8 mouse cellular contexts compared by ENCODE assay signal in genomic region chr11:3288521-3289301, GRCm38 (mm10). TPM values are rescaled to one million over a fixed set of nuclear protein-coding genes. Genes with fewer than 3 reads are reported as not detected.
DNase-seq lines count a peak whose midpoint lies in the region; ATAC-seq and TF ChIP-seq lines count a peak whose summit lies in the region.

Patz1 (plus strand) TSS chr11:3288874.

- no peak for TF ChIP-seq CTCF in ES-Bruce4 (IDR thresholded peaks at IDR 0.05; ENCODE audit: low read depth, low read length)
- TF ChIP-seq CTCF in bone marrow, adult 2 months (IDR thresholded peaks at IDR 0.05; ENCODE audit: control insufficient read depth, insufficient read depth, low read length), result 0 out of 2 replicates have a peak, but pooled peaks have one; percentile 4
- no peak for TF ChIP-seq CTCF in liver, adult 2 months (IDR thresholded peaks at IDR 0.05; ENCODE audit: low read depth, low read length)

- H3K4me1 ChIP-seq in ES-Bruce4 (ENCODE audit: control insufficient read depth, insufficient read depth, low read length), result no peaks in the 10 kb centered on the region
- H3K4me1 ChIP-seq in bone marrow, adult 2 months (ENCODE audit: control insufficient read depth, insufficient read depth, low read length), result no peaks in the 10 kb centered on the region; the same call in 1 of the 2 replicates
- H3K4me1 ChIP-seq in heart, embryonic 14.5 days (ENCODE audit: control insufficient read depth in 2 of 2, insufficient read depth in 2 of 2, low read length in 2 of 2), result peaks cover 14 to 20% of the 10 kb centered on the region in 2 experiments
- peaks cover 20% of the 10 kb centered on the region for H3K4me1 ChIP-seq in kidney, embryonic 16.5 days (ENCODE audit: insufficient read depth, low read length)
- peaks cover 2% of the 10 kb centered on the region for H3K4me1 ChIP-seq in liver, adult 2 months (ENCODE audit: control insufficient read depth, insufficient read depth, low read length)
- H3K4me1 ChIP-seq in stomach, embryonic 16.5 days (ENCODE audit: control insufficient read depth, insufficient read depth, low read length), result peaks cover 28% of the 10 kb centered on the region

- 0 out of 2 replicates have a peak, but pooled peaks have one; percentile 21 for ATAC-seq in erythroblast, adult 5-6 weeks (replicated peaks; ENCODE audit: low FRiP score, poor library complexity, severe bottlenecking)
- ATAC-seq in heart, embryonic 14.5 days (ENCODE audit: insufficient number of reproducible peaks, insufficient read depth, low FRiP score, low read depth), result peak; percentile 20
- ATAC-seq in kidney, embryonic 16.5 days (ENCODE audit: low FRiP score, low TSS enrichment), result peak; percentile 32
- no peak for ATAC-seq in monocyte, adult 5-6 weeks (replicated peaks; ENCODE audit: insufficient number of reproducible peaks, low FRiP score, low TSS enrichment, poor library complexity, severe bottlenecking)
- ATAC-seq in stomach, embryonic 16.5 days (ENCODE audit: insufficient read depth, low FRiP score), result peak; percentile 14; the same call in 1 of the 2 replicates

- under 1% methylated on average over 41 of the region's 41 CpGs for WGBS in bone marrow, adult 2 months
- under 1% methylated on average over 41 of the region's 41 CpGs for WGBS in heart, embryonic 14.5 days
- WGBS in kidney, embryonic 16.5 days, result under 1% methylated on average over 41 of the region's 41 CpGs
- WGBS in liver, adult 2 months, result 2% methylated on average over 41 of the region's 41 CpGs
- under 1% methylated on average over 41 of the region's 41 CpGs for WGBS in stomach, embryonic 16.5 days

- no peak for TF ChIP-seq POLR2A in ES-Bruce4 (IDR thresholded peaks at IDR 0.05; ENCODE audit: insufficient read depth, low read length)
- TF ChIP-seq POLR2A in bone marrow, adult 2 months (IDR thresholded peaks at IDR 0.05; ENCODE audit: borderline replicate concordance, control insufficient read depth, low read depth, low read length), result peak; percentile 74; the same call in 1 of the 2 replicates
- TF ChIP-seq POLR2A in liver, adult 2 months (IDR thresholded peaks at IDR 0.05; ENCODE audit: extremely low read depth, insufficient read depth, low read length), result 0 out of 2 replicates have a peak, but pooled peaks have one; percentile 12

- H3K79me2 ChIP-seq in liver, adult 2 months (ENCODE audit: control insufficient read depth, insufficient read depth, low read length), result peaks cover 3% of the 10 kb centered on the region; the same call in 1 of the 2 replicates

- H3K9me3 ChIP-seq in ES-Bruce4 (replicated peaks; ENCODE audit: control insufficient read depth, insufficient read depth, low read length, poor library complexity, severe bottlenecking), result no peaks in the 10 kb centered on the region; the same call in 1 of the 2 replicates
- H3K9me3 ChIP-seq in heart, embryonic 14.5 days (ENCODE audit: control insufficient read depth, low read length), result no peaks in the 10 kb centered on the region
- no peaks in the 10 kb centered on the region for H3K9me3 ChIP-seq in kidney, embryonic 16.5 days (ENCODE audit: low read length)
- no peaks in the 10 kb centered on the region for H3K9me3 ChIP-seq in stomach, embryonic 16.5 days (replicated peaks; ENCODE audit: control insufficient read depth, low read length)

- no peaks in the 10 kb centered on the region for H3K27me3 ChIP-seq in ES-Bruce4 (ENCODE audit: control insufficient read depth, insufficient read depth, low read length, poor library complexity, severe bottlenecking)
- H3K27me3 ChIP-seq in heart, embryonic 14.5 days (ENCODE audit: control insufficient read depth, insufficient read depth, low read length), result no peaks in the 10 kb centered on the region
- H3K27me3 ChIP-seq in kidney, embryonic 16.5 days (ENCODE audit: insufficient read depth, low read length), result no peaks in the 10 kb centered on the region
- H3K27me3 ChIP-seq in liver, adult 2 months (ENCODE audit: control insufficient read depth, insufficient read depth, low read length), result no peaks in the 10 kb centered on the region
- H3K27me3 ChIP-seq in stomach, embryonic 16.5 days (ENCODE audit: control insufficient read depth, insufficient read depth, low read length), result no peaks in the 10 kb centered on the region

- peaks cover 3% of the 10 kb centered on the region for H3K36me3 ChIP-seq in ES-Bruce4 (ENCODE audit: control insufficient read depth, insufficient read depth, low read length, poor library complexity, severe bottlenecking)
- peaks cover 10% of the 10 kb centered on the region for H3K36me3 ChIP-seq in heart, embryonic 14.5 days (ENCODE audit: control insufficient read depth, insufficient read depth, low read length)
- peaks cover 12% of the 10 kb centered on the region for H3K36me3 ChIP-seq in kidney, embryonic 16.5 days (ENCODE audit: insufficient read depth, low read length)
- H3K36me3 ChIP-seq in liver, adult 2 months (ENCODE audit: control insufficient read depth, insufficient read depth, low read length), result no peaks in the 10 kb centered on the region; the same call in 1 of the 2 replicates
- H3K36me3 ChIP-seq in stomach, embryonic 16.5 days (ENCODE audit: control insufficient read depth, insufficient read depth, low read length), result no peaks in the 10 kb centered on the region

- peak within 1 kb of the TSS; percentile 82 for H3K4me3 ChIP-seq in ES-Bruce4 (ENCODE audit: low read depth, low read length)
- peak within 1 kb of the TSS; percentile 88 for H3K4me3 ChIP-seq in bone marrow, adult 2 months (replicated peaks; ENCODE audit: control insufficient read depth, low read depth, low read length)
- H3K4me3 ChIP-seq in heart, embryonic 14.5 days (ENCODE audit: control insufficient read depth in 1 of 2, insufficient read depth in 1 of 2, low read depth in 1 of 2, low read length in 2 of 2), result peak within 1 kb of the TSS; percentile 67 to 86
- H3K4me3 ChIP-seq in kidney, embryonic 16.5 days (ENCODE audit: low read length), result peak within 1 kb of the TSS; percentile 75
- H3K4me3 ChIP-seq in liver, adult 2 months (ENCODE audit: insufficient read depth, low read depth, low read length), result peak within 1 kb of the TSS; percentile 97
- H3K4me3 ChIP-seq in stomach, embryonic 16.5 days (replicated peaks; ENCODE audit: low read length), result peak within 1 kb of the TSS; percentile 85

- no peak for TF ChIP-seq EP300 in ES-Bruce4 (IDR thresholded peaks at IDR 0.05; ENCODE audit: insufficient read depth, low read depth, low read length)

- H3K27ac ChIP-seq in ES-Bruce4 (ENCODE audit: insufficient read depth, low read length), result peak within 1 kb of the TSS; percentile 84
- H3K27ac ChIP-seq in bone marrow, adult 2 months (ENCODE audit: control insufficient read depth, insufficient read depth, low read depth, low read length, poor library complexity), result peak within 1 kb of the TSS; percentile 98
- H3K27ac ChIP-seq in heart, embryonic 14.5 days (replicated peaks in 1 of 2; ENCODE audit: control insufficient read depth in 1 of 2, insufficient read depth in 1 of 2, low read depth in 2 of 2, low read length in 2 of 2), result peak within 1 kb of the TSS; percentile 99 to 100
- peak within 1 kb of the TSS; percentile 100 for H3K27ac ChIP-seq in kidney, embryonic 16.5 days (ENCODE audit: low read length)
- H3K27ac ChIP-seq in liver, adult 2 months (replicated peaks; ENCODE audit: insufficient read depth, low read depth, low read length), result peak within 1 kb of the TSS; percentile 85
- peak within 1 kb of the TSS; percentile 100 for H3K27ac ChIP-seq in stomach, embryonic 16.5 days (ENCODE audit: low read length)

- H3K4me2 ChIP-seq in heart, embryonic 14.5 days (ENCODE audit: low read length), result peak within 1 kb of the TSS; percentile 83
- peak within 1 kb of the TSS; percentile 98 for H3K4me2 ChIP-seq in kidney, embryonic 16.5 days (replicated peaks; ENCODE audit: low read depth, low read length)
- peak within 1 kb of the TSS; percentile 97 for H3K4me2 ChIP-seq in stomach, embryonic 16.5 days (ENCODE audit: low read depth, low read length)

- peak within 1 kb of the TSS; percentile 94 for H3K9ac ChIP-seq in ES-Bruce4 (ENCODE audit: low read depth, poor library complexity, severe bottlenecking)
- H3K9ac ChIP-seq in heart, embryonic 14.5 days (ENCODE audit: low read length), result peak within 1 kb of the TSS; percentile 98
- peak within 1 kb of the TSS; percentile 97 for H3K9ac ChIP-seq in kidney, embryonic 16.5 days (replicated peaks; ENCODE audit: low read length)
- H3K9ac ChIP-seq in liver, adult 2 months (ENCODE audit: low read depth, low read length), result peak within 1 kb of the TSS; percentile 96
- H3K9ac ChIP-seq in stomach, embryonic 16.5 days (ENCODE audit: low read length), result peak within 1 kb of the TSS; percentile 99

- DNase-seq in liver, adult 2 months (ENCODE audit: extremely low read depth, low read depth, low spot score), result peak; percentile 36

RNA-seq across cellular contexts. Expression of gene Patz1, which starts in this region (rescaled TPM):
- polyA plus RNA-seq in ES-Bruce4 (2011; ENCODE audit: insufficient read depth, insufficient read length, low read depth, missing spikeins), result 55.6 and 62.5 TPM in 2 replicates
- 33.6 and 53.9 TPM in 2 replicates for polyA plus RNA-seq in bone marrow, adult 2 months (2011; ENCODE audit: insufficient read depth, insufficient read length, low replicate concordance, missing spikeins)
- 18.0 and 18.6 TPM in 2 replicates for total RNA-seq in erythroblast, adult 5-6 weeks (2015; ENCODE audit: low replicate concordance)
- total RNA-seq in erythroblast, adult 5-6 weeks (2017; ENCODE audit: low replicate concordance), result 13.5 and 22.2 TPM in 2 replicates
- 23.7 and 26.2 TPM in 2 replicates for polyA plus RNA-seq in heart, embryonic 14.5 days (2014; fragmentation: Nextera tagmentation; extraction: Ambion mirVana)
- 49.5 and 57.0 TPM in 2 replicates for polyA plus RNA-seq in kidney, embryonic 16.5 days (2015; fragmentation: Nextera tagmentation; extraction: Ambion mirVana)
- total RNA-seq in liver, adult 2 months (2014; rRNA removed), result 4.2 and 5.8 TPM in 2 replicates
- 4.4 and 6.0 TPM in 2 replicates for polyA plus RNA-seq in liver, adult 2 months (2012; rRNA removed)
- total RNA-seq in monocyte, adult 5-6 weeks (2017), result 14.9 to 26.0 TPM (median 20.6 TPM) in 3 replicates
- 26.1 and 26.5 TPM in 2 replicates for polyA plus RNA-seq in stomach, embryonic 16.5 days (2015; fragmentation: Nextera tagmentation; extraction: Ambion mirVana)
